Mouse (Mus musculus): Measurements from ENCODE around the gene Fhad1. TPM values are rescaled to one million over a fixed set of nuclear protein-coding genes. Genes with fewer than 3 reads are reported as not detected.

Fhad1 gene
- polyA plus RNA-seq, 1 experiment from 2014 or later, result 0.50 TPM

DNA sequence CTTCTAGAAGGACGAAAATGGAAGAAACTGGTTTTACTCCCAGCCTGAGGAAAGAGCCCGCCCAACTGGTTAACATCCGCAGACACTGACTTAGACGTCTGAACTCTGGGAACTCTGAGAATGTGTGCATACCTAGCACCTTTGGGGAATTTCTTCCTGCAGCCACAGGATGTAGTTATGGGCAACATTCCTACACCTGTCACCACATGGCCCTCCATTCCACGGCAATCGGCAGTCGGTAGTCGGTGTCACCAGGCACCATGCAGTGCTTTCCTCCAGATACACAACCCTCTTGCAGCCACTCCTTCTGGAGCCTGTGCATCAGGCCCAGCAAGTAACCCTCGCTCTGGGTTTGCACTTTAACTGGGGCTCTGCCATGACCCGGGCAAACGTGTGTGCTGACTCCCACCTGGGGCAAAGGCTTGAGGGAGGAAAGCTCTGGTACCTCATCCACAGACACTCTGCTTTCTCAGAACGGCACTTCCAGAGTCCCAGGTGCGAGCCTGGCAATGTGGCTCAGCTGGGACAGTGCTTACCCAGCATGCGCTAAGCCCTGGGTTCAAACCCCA, 30.8 kb upstream of the Fhad1 start:
- Histone ChIP-seq H3K9ac (ENCODE audit: low read depth, low read length) (0 out of 2 replicates have a peak overlapping the region, but pooled peaks have one; percentile 13), H3K4me3 (replicated peaks; ENCODE audit: low read depth, low read length) (no peak overlapping the region), H3K27me3 (ENCODE audit: insufficient read depth, low read length) (no peaks in the 10 kb centered on the region), H3K4me2 (ENCODE audit: low read length) (no peak overlapping the region), H3K9me3 (replicated peaks; ENCODE audit: low read length) (no peaks in the 10 kb centered on the region), H3K36me3 (ENCODE audit: insufficient read depth, low read length) (no peaks in the 10 kb centered on the region), H3K27ac (peak overlapping the region; percentile 72), H3K4me1 (replicated peaks; ENCODE audit: insufficient read depth, low read length) (peaks cover 46% of the 10 kb centered on the region)
- WGBS, result 72% methylated on average over 14 of the region's 14 CpGs
- DNase-seq (ENCODE audit: low spot score), result no peak
- no peak for ATAC-seq (replicated peaks; ENCODE audit: low FRiP score, low read depth)
- no peak for TF ChIP-seq CTCF (IDR thresholded peaks at IDR 0.05; ENCODE audit: low read depth)

GRCm38 (mm10) chr4:142044452-142044851, 29.6 kb upstream of the Fhad1 start:
- no peaks in the 10 kb centered on the region for H3K27me3 ChIP-seq (ENCODE audit: insufficient read depth, low read length)
- H3K27ac ChIP-seq, result peak overlapping the region; percentile 72
- no peak overlapping the region for H3K9ac ChIP-seq (ENCODE audit: low read depth, low read length)
- H3K4me1 ChIP-seq (replicated peaks; ENCODE audit: insufficient read depth, low read length), result peaks cover 41% of the 10 kb centered on the region
- no peaks in the 10 kb centered on the region for H3K9me3 ChIP-seq (replicated peaks; ENCODE audit: low read length)
- H3K4me2 ChIP-seq (ENCODE audit: low read length), result no peak overlapping the region
- TF ChIP-seq CTCF (IDR thresholded peaks at IDR 0.05; ENCODE audit: low read depth), result no peak; the same call in 1 of the 2 replicates
- ATAC-seq (replicated peaks; ENCODE audit: low FRiP score, low read depth) (peak; percentile 58), DNase-seq (ENCODE audit: low spot score) (peak; percentile 72)
- H3K36me3 ChIP-seq (ENCODE audit: insufficient read depth, low read length), result no peaks in the 10 kb centered on the region
- WGBS, result 30% methylated on average over 12 of the region's 12 CpGs
- no peak overlapping the region for H3K4me3 ChIP-seq (replicated peaks; ENCODE audit: low read depth, low read length)

- ATAC-seq (replicated peaks; ENCODE audit: low FRiP score, low read depth), result no peak
- no peak for TF ChIP-seq CTCF (IDR thresholded peaks at IDR 0.05; ENCODE audit: low read depth)
- Histone ChIP-seq H3K4me3 (replicated peaks; ENCODE audit: low read depth, low read length) (no peak overlapping the region), H3K9ac (ENCODE audit: low read depth, low read length) (no peak overlapping the region), H3K27me3 (ENCODE audit: insufficient read depth, low read length) (no peaks in the 10 kb centered on the region), H3K27ac (no peak overlapping the region), H3K9me3 (replicated peaks; ENCODE audit: low read length) (no peaks in the 10 kb centered on the region), H3K36me3 (ENCODE audit: insufficient read depth, low read length) (0 out of 2 replicates have a peak, but pooled peaks cover 7% of the 10 kb centered on the region), H3K4me2 (ENCODE audit: low read length) (no peak overlapping the region), H3K4me1 (replicated peaks; ENCODE audit: insufficient read depth, low read length) (peaks cover 23% of the 10 kb centered on the region)
- DNase-seq (ENCODE audit: low spot score), result no peak
- 88% methylated on average over 9 of the region's 9 CpGs for WGBS
Measured at GRCm38 (mm10) chr4:142039662-142040353, 24.9 kb upstream of the Fhad1 start.

GRCm38 (mm10) chr4:142037897-142038296, 23.0 kb upstream of the Fhad1 start:
- no peak overlapping the region for H3K9ac ChIP-seq (ENCODE audit: low read depth, low read length)
- H3K27me3 ChIP-seq (ENCODE audit: insufficient read depth, low read length), result no peaks in the 10 kb centered on the region
- ATAC-seq (replicated peaks; ENCODE audit: low FRiP score, low read depth) (peak; percentile 27; the same call in 1 of the 2 replicates), DNase-seq (ENCODE audit: low spot score) (no peak)
- H3K27ac ChIP-seq, result no peak overlapping the region
- no peak overlapping the region for H3K4me2 ChIP-seq (ENCODE audit: low read length)
- H3K36me3 ChIP-seq (ENCODE audit: insufficient read depth, low read length), result 0 out of 2 replicates have a peak, but pooled peaks cover 7% of the 10 kb centered on the region
- 56% methylated on average over 4 of the region's 4 CpGs for WGBS
- TF ChIP-seq CTCF (IDR thresholded peaks at IDR 0.05; ENCODE audit: low read depth), result no peak
- H3K4me3 ChIP-seq (replicated peaks; ENCODE audit: low read depth, low read length), result no peak overlapping the region
- peaks cover 11% of the 10 kb centered on the region for H3K4me1 ChIP-seq (replicated peaks; ENCODE audit: insufficient read depth, low read length)
- H3K9me3 ChIP-seq (replicated peaks; ENCODE audit: low read length), result no peaks in the 10 kb centered on the region

- 0 out of 2 replicates have a peak, but pooled peaks cover 4% of the 10 kb centered on the region for H3K36me3 ChIP-seq (ENCODE audit: insufficient read depth, low read length)
- H3K4me1 ChIP-seq (replicated peaks; ENCODE audit: insufficient read depth, low read length), result no peaks in the 10 kb centered on the region
- ATAC-seq (replicated peaks; ENCODE audit: low FRiP score, low read depth) (no peak), DNase-seq (ENCODE audit: low spot score) (no peak)
- H3K4me3 ChIP-seq (replicated peaks; ENCODE audit: low read depth, low read length), result no peak overlapping the region
- no peaks in the 10 kb centered on the region for H3K27me3 ChIP-seq (ENCODE audit: insufficient read depth, low read length)
- WGBS, result 55% methylated on average over 13 of the region's 13 CpGs
- no peaks in the 10 kb centered on the region for H3K9me3 ChIP-seq (replicated peaks; ENCODE audit: low read length)
- no peak for TF ChIP-seq CTCF (IDR thresholded peaks at IDR 0.05; ENCODE audit: low read depth)
- no peak overlapping the region for H3K9ac ChIP-seq (ENCODE audit: low read depth, low read length)
- H3K4me2 ChIP-seq (ENCODE audit: low read length), result no peak overlapping the region
- H3K27ac ChIP-seq, result no peak overlapping the region
Measured at GRCm38 (mm10) chr4:142028533-142028932, 13.7 kb upstream of the Fhad1 start.

DNA sequence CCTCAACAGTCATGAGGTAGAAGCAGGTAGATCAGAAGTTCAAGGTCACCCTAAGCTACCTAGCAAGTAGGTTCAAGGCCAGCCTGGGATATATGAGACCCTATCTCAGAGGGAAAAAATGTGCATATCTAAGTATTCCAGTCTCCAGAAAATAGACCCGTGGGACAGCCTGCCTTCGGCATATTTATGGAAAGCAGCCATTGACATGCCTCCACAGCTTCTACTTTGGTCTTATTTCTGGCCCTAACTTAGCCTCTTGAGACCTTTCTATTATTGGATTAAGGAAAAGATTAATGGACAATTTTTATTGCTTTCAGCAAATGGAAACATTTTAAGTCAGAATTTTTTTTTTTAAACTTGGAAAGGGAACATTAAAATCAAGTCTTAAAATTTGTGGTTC, 12.1 kb upstream of the Fhad1 start:
- peak; percentile 65 for DNase-seq (ENCODE audit: low spot score)
- Histone ChIP-seq H3K4me1 (replicated peaks; ENCODE audit: insufficient read depth, low read length) (no peaks in the 10 kb centered on the region), H3K9ac (ENCODE audit: low read depth, low read length) (no peak overlapping the region), H3K36me3 (ENCODE audit: insufficient read depth, low read length) (0 out of 2 replicates have a peak, but pooled peaks cover 4% of the 10 kb centered on the region), H3K27ac (no peak overlapping the region), H3K27me3 (ENCODE audit: insufficient read depth, low read length) (no peaks in the 10 kb centered on the region), H3K9me3 (replicated peaks; ENCODE audit: low read length) (no peaks in the 10 kb centered on the region), H3K4me2 (ENCODE audit: low read length) (no peak overlapping the region), H3K4me3 (replicated peaks; ENCODE audit: low read depth, low read length) (no peak overlapping the region)
- 53% methylated on average over 2 of the region's 2 CpGs for WGBS
- no peak for ATAC-seq (replicated peaks; ENCODE audit: low FRiP score, low read depth)
- TF ChIP-seq CTCF (IDR thresholded peaks at IDR 0.05; ENCODE audit: low read depth), result no peak
